In genomic region chr11:103411301-103411700, GRCm38 (mm10) we compare ENCODE assay signal across 9 mouse cellular contexts. TPM values are rescaled to one million over a fixed set of nuclear protein-coding genes. Genes with fewer than 3 reads are reported as not detected.
DNase-seq lines count a peak whose midpoint lies in the region; ATAC-seq and TF ChIP-seq lines count a peak whose summit lies in the region.
"Had no signal": no experiment of that assay in that cellular context is flagged by ENCODE, and none has a peak within 500 bp of the region (broad histone marks: within the 10 kb centered on the region; RNA-seq: fewer than 3 reads in every experiment).

No protein-coding gene starts in this region.

- DNase-seq in heart, postnatal 36 days, result no peak
- DNase-seq in hindbrain, embryonic 11.5 days (ENCODE audit: low spot score), result no peak
- DNase-seq in midbrain, embryonic 10.5 days (ENCODE audit: low spot score), result no peak
- DNase-seq in frontal cortex, postnatal 36 days (ENCODE audit: low spot score in 2 of 2), result no peak
- DNase-seq in right cerebral cortex, adult 18-20 months, result no peak
- DNase-seq in kidney, adult 9 months, result no peak
- DNase-seq: cerebellum, adult 9-11 months had no signal

- no peaks in the 10 kb centered on the region for H3K27me3 ChIP-seq in heart, embryonic 11.5 days (ENCODE audit: control insufficient read depth, insufficient read depth, low read length)
- H3K27me3 ChIP-seq in ES-Bruce4 (ENCODE audit: control insufficient read depth, insufficient read depth, low read length, poor library complexity, severe bottlenecking), result no peaks in the 10 kb centered on the region
- H3K27me3 ChIP-seq in hindbrain, embryonic 11.5 days (ENCODE audit: control insufficient read depth, insufficient read depth, low read length), result no peaks in the 10 kb centered on the region
- H3K27me3 ChIP-seq in midbrain, embryonic 10.5 days (ENCODE audit: low read depth, poor library complexity, severe bottlenecking), result no peaks in the 10 kb centered on the region

- H3K27ac ChIP-seq in heart, embryonic 11.5 days (ENCODE audit: low read depth, low read length), result no peak overlapping the region
- H3K27ac ChIP-seq in ES-Bruce4 (ENCODE audit: insufficient read depth, low read length), result no peak overlapping the region
- H3K27ac ChIP-seq in hindbrain, embryonic 11.5 days (ENCODE audit: low read depth, low read length), result no peak overlapping the region
- no peak overlapping the region for H3K27ac ChIP-seq in midbrain, embryonic 10.5 days (replicated peaks)

- peak overlapping the region; percentile 91 for H3K4me2 ChIP-seq in heart, embryonic 11.5 days
- H3K4me2 ChIP-seq in hindbrain, embryonic 11.5 days (replicated peaks; ENCODE audit: low read depth, low read length), result 0 out of 2 replicates have a peak overlapping the region, but pooled peaks have one; percentile 61

- WGBS in heart, embryonic 11.5 days (ENCODE audit: insufficient replicate concordance), result 86% methylated on average over 1 of the region's 1 CpGs
- 76% methylated on average over 1 of the region's 1 CpGs for WGBS in hindbrain, embryonic 11.5 days
- 88% methylated on average over 1 of the region's 1 CpGs for WGBS in midbrain, embryonic 10.5 days

- H3K36me3 ChIP-seq in heart, embryonic 11.5 days (ENCODE audit: control insufficient read depth, insufficient read depth, low read length), result peaks cover 2% of the 10 kb centered on the region; the same call in 1 of the 2 replicates
- peaks cover 7% of the 10 kb centered on the region; the same call in 1 of the 2 replicates for H3K36me3 ChIP-seq in ES-Bruce4 (ENCODE audit: control insufficient read depth, insufficient read depth, low read length, poor library complexity, severe bottlenecking)
- H3K36me3 ChIP-seq in hindbrain, embryonic 11.5 days (ENCODE audit: control insufficient read depth, insufficient read depth, low read length), result no peaks in the 10 kb centered on the region
- H3K36me3 ChIP-seq in midbrain, embryonic 10.5 days, result peaks cover 12% of the 10 kb centered on the region

- no peak for TF ChIP-seq EP300 in ES-Bruce4 (IDR thresholded peaks at IDR 0.05; ENCODE audit: insufficient read depth, low read depth, low read length)

- no peak for ATAC-seq in heart, embryonic 11.5 days (replicated peaks; ENCODE audit: insufficient number of reproducible peaks, low FRiP score, low TSS enrichment)
- no peak for ATAC-seq in hindbrain, embryonic 11.5 days (ENCODE audit: low FRiP score)

- H3K4me1 ChIP-seq in heart, embryonic 11.5 days (ENCODE audit: control insufficient read depth, insufficient read depth, low read length), result 0 out of 2 replicates have a peak, but pooled peaks cover 10% of the 10 kb centered on the region
- H3K4me1 ChIP-seq in ES-Bruce4 (ENCODE audit: control insufficient read depth, insufficient read depth, low read length), result peaks cover 8% of the 10 kb centered on the region
- H3K4me1 ChIP-seq in hindbrain, embryonic 11.5 days (replicated peaks; ENCODE audit: control insufficient read depth, insufficient read depth, low read length), result no peaks in the 10 kb centered on the region
- H3K4me1 ChIP-seq in midbrain, embryonic 10.5 days, result peaks cover 23% of the 10 kb centered on the region

- peak overlapping the region; percentile 86; the same call in 1 of the 2 replicates for H3K4me3 ChIP-seq in heart, embryonic 11.5 days (ENCODE audit: low read depth, low read length)
- no peak overlapping the region for H3K4me3 ChIP-seq in ES-Bruce4 (ENCODE audit: low read depth, low read length)
- no peak overlapping the region for H3K4me3 ChIP-seq in hindbrain, embryonic 11.5 days (ENCODE audit: low read depth, low read length)
- H3K4me3 ChIP-seq in midbrain, embryonic 10.5 days, result peak overlapping the region; percentile 85

- no peak for TF ChIP-seq CTCF in ES-Bruce4 (IDR thresholded peaks at IDR 0.05; ENCODE audit: low read depth, low read length)

- no peak overlapping the region for H3K9ac ChIP-seq in heart, embryonic 11.5 days (ENCODE audit: low read depth, low read length)
- peak overlapping the region; percentile 82 for H3K9ac ChIP-seq in ES-Bruce4 (ENCODE audit: low read depth, poor library complexity, severe bottlenecking)
- H3K9ac ChIP-seq in hindbrain, embryonic 11.5 days (ENCODE audit: low read depth, low read length), result no peak overlapping the region

- no peaks in the 10 kb centered on the region for H3K9me3 ChIP-seq in heart, embryonic 11.5 days (replicated peaks; ENCODE audit: control insufficient read depth, low read length)
- H3K9me3 ChIP-seq in ES-Bruce4 (replicated peaks; ENCODE audit: control insufficient read depth, insufficient read depth, low read length, poor library complexity, severe bottlenecking), result no peaks in the 10 kb centered on the region
- H3K9me3 ChIP-seq in hindbrain, embryonic 11.5 days (ENCODE audit: control insufficient read depth, low read length), result no peaks in the 10 kb centered on the region
- no peaks in the 10 kb centered on the region for H3K9me3 ChIP-seq in midbrain, embryonic 10.5 days (replicated peaks)

- TF ChIP-seq POLR2A in ES-Bruce4 (IDR thresholded peaks at IDR 0.05; ENCODE audit: insufficient read depth, low read length), result no peak

- intact Hi-C loops in heart, postnatal 36 days (cut with DNase I), result loop anchor here (5.0 kb wide), 2 partner anchors 146 to 239 kb away; partner anchors contain the start of gene Fmnl1

RNA-seq across cellular contexts. Expression of gene Plekhm1, which starts 1.2 kb away (rescaled TPM):
- 4.4 and 5.2 TPM in 2 replicates for polyA plus RNA-seq in heart, embryonic 11.5 days (2014; fragmentation: Nextera tagmentation; extraction: Ambion mirVana)
- total RNA-seq in heart, postnatal 36 days (2021), result 10 to 100 TPM; 11.9 to 12.9 TPM
- 20.8 and 22.0 TPM in 2 replicates for polyA plus RNA-seq in ES-Bruce4 (2011; ENCODE audit: insufficient read depth, insufficient read length, low read depth, missing spikeins)
- polyA plus RNA-seq in hindbrain, embryonic 11.5 days (2014; fragmentation: Nextera tagmentation; extraction: Ambion mirVana), result 7.2 and 7.3 TPM in 2 replicates
- polyA plus RNA-seq in midbrain, embryonic 10.5 days (2016; fragmentation: Nextera tagmentation; extraction: Ambion mirVana), result 8.0 and 8.5 TPM in 2 replicates

RNA-seq across cellular contexts. Expression of gene Arhgap27, which starts 47.8 kb away (rescaled TPM):
- 3.4 and 4.4 TPM in 2 replicates for polyA plus RNA-seq in heart, embryonic 11.5 days (2014; fragmentation: Nextera tagmentation; extraction: Ambion mirVana)
- 10 to 100 TPM; 16.3 to 17.6 TPM for total RNA-seq in heart, postnatal 36 days (2021)
- 8.5 and 9.8 TPM in 2 replicates for polyA plus RNA-seq in ES-Bruce4 (2011; ENCODE audit: insufficient read depth, insufficient read length, low read depth, missing spikeins)
- polyA plus RNA-seq in hindbrain, embryonic 11.5 days (2014; fragmentation: Nextera tagmentation; extraction: Ambion mirVana), result 2.8 and 3.6 TPM in 2 replicates
- polyA plus RNA-seq in midbrain, embryonic 10.5 days (2016; fragmentation: Nextera tagmentation; extraction: Ambion mirVana), result 3.8 and 4.1 TPM in 2 replicates

Comparison
In these comparisons a context has a peak if more than half of its experiments do, and no peak if none do; other contexts are left out.
1. H3K4me3 ChIP-seq: peak in heart, embryonic 11.5 days (single experiment) and midbrain, embryonic 10.5 days (single experiment); none in ES-Bruce4 (single experiment) and hindbrain, embryonic 11.5 days (single experiment).